In the genomic region with DNA sequence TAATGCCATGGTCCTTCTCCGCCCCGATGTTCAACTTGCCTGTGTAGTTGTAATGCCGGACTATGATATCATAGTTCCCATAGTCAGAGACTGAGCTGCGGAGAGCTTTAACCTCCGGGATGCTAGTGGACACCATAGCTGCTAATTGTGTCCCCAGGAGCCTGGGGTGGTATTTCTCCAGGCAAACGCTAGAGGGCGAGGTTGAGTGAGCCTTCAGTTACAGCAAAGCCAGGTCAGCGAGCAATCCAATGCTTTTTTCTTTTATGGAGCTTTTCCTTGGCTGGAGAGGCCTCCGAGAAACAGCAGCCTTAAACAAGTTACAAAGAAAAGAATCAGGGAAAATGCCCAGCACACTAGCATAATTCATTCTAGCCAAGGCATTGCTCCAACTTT, we compare ENCODE assay signal across 7 mouse cellular contexts. TPM values are rescaled to one million over a fixed set of nuclear protein-coding genes. Genes with fewer than 3 reads are reported as not detected.
DNase-seq lines count a peak whose midpoint lies in the region; ATAC-seq and TF ChIP-seq lines count a peak whose summit lies in the region.

No protein-coding gene starts in this region.

- no peaks in the 10 kb centered on the region for H3K27me3 ChIP-seq in embryonic facial prominence, embryonic 12.5 days
- H3K27me3 ChIP-seq in heart, adult 2 months (ENCODE audit: control insufficient read depth, insufficient read depth, low read length): no peaks in the 10 kb centered on the region
- H3K27me3 ChIP-seq in limb, embryonic 12.5 days: no peaks in the 10 kb centered on the region
- H3K27me3 ChIP-seq in midbrain, embryonic 15.5 days (replicated peaks): 0 out of 2 replicates have a peak, but pooled peaks cover 7% of the 10 kb centered on the region

- H3K9me3 ChIP-seq in embryonic facial prominence, embryonic 12.5 days: no peaks in the 10 kb centered on the region
- H3K9me3 ChIP-seq in limb, embryonic 12.5 days: no peaks in the 10 kb centered on the region
- H3K9me3 ChIP-seq in midbrain, embryonic 15.5 days: no peaks in the 10 kb centered on the region

- ATAC-seq in embryonic facial prominence, embryonic 12.5 days (ENCODE audit: insufficient number of reproducible peaks, insufficient read depth, low FRiP score, low TSS enrichment): no peak
- ATAC-seq in limb, embryonic 12.5 days (ENCODE audit: insufficient number of reproducible peaks, insufficient read depth, low FRiP score, low TSS enrichment, low read depth): no peak
- ATAC-seq in midbrain, embryonic 15.5 days (replicated peaks): no peak; the same call in 1 of the 2 replicates

- H3K4me3 ChIP-seq in embryonic facial prominence, embryonic 12.5 days: peak overlapping the region; percentile 55; the same call in 1 of the 2 replicates
- peak overlapping the region; percentile 78 for H3K4me3 ChIP-seq in heart, adult 2 months
- H3K4me3 ChIP-seq in limb, embryonic 12.5 days (replicated peaks): peak overlapping the region; percentile 56
- H3K4me3 ChIP-seq in midbrain, embryonic 15.5 days: peak overlapping the region; percentile 44

- peaks cover 10% of the 10 kb centered on the region; the same call in 1 of the 2 replicates for H3K4me1 ChIP-seq in embryonic facial prominence, embryonic 12.5 days
- peaks cover 4% of the 10 kb centered on the region for H3K4me1 ChIP-seq in heart, adult 2 months (ENCODE audit: control insufficient read depth, insufficient read depth, low read length)
- H3K4me1 ChIP-seq in limb, embryonic 12.5 days (replicated peaks): peaks cover 17% of the 10 kb centered on the region
- H3K4me1 ChIP-seq in midbrain, embryonic 15.5 days: peaks cover 22% of the 10 kb centered on the region

- no peak overlapping the region for H3K9ac ChIP-seq in embryonic facial prominence, embryonic 12.5 days
- peak overlapping the region; percentile 78 for H3K9ac ChIP-seq in heart, adult 2 months (ENCODE audit: low read depth, low read length)
- H3K9ac ChIP-seq in limb, embryonic 12.5 days (replicated peaks): no peak overlapping the region
- H3K9ac ChIP-seq in midbrain, embryonic 15.5 days: no peak overlapping the region

- H3K36me3 ChIP-seq in embryonic facial prominence, embryonic 12.5 days: no peaks in the 10 kb centered on the region
- H3K36me3 ChIP-seq in heart, adult 2 months (ENCODE audit: control insufficient read depth, insufficient read depth, low read length): peaks cover 16% of the 10 kb centered on the region
- H3K36me3 ChIP-seq in limb, embryonic 12.5 days: peaks cover 13% of the 10 kb centered on the region
- no peaks in the 10 kb centered on the region for H3K36me3 ChIP-seq in midbrain, embryonic 15.5 days (replicated peaks)

- DNase-seq in adrenal gland, postnatal 25 days: peak; percentile 68
- peak; percentile 79 to 86 for DNase-seq in heart, adult 2 months
- peak; percentile 55 to 67 for DNase-seq in kidney, adult 8-10 months
- DNase-seq in spleen, postnatal 10 days (ENCODE audit: low spot score in 2 of 2): peak; percentile 56 to 78

- no peak overlapping the region for H3K27ac ChIP-seq in embryonic facial prominence, embryonic 12.5 days
- H3K27ac ChIP-seq in heart, adult 2 months: peak overlapping the region; percentile 94
- 0 out of 2 replicates have a peak overlapping the region, but pooled peaks have one; percentile 64 for H3K27ac ChIP-seq in limb, embryonic 12.5 days
- peak overlapping the region; percentile 43; the same call in 1 of the 2 replicates for H3K27ac ChIP-seq in midbrain, embryonic 15.5 days

- 14% methylated on average over 9 of the region's 9 CpGs for WGBS in embryonic facial prominence, embryonic 12.5 days
- WGBS in heart, adult 2 months: 4% methylated on average over 9 of the region's 9 CpGs
- WGBS in limb, embryonic 12.5 days: 17% methylated on average over 9 of the region's 9 CpGs
- 11% methylated on average over 9 of the region's 9 CpGs for WGBS in midbrain, embryonic 15.5 days

- peak overlapping the region; percentile 81 for H3K4me2 ChIP-seq in embryonic facial prominence, embryonic 12.5 days (replicated peaks)
- H3K4me2 ChIP-seq in limb, embryonic 12.5 days: peak overlapping the region; percentile 69
- H3K4me2 ChIP-seq in midbrain, embryonic 15.5 days: peak overlapping the region; percentile 92

- intact Hi-C loops in heart, adult 2 months (cut with DNase I): loop anchor here (1.0 to 5.0 kb wide), 5 partner anchors 52 to 266 kb away; no protein-coding TSS in a partner anchor

- peak; percentile 61 for TF ChIP-seq POLR2A in heart, adult 2 months (IDR thresholded peaks at IDR 0.05; ENCODE audit: insufficient read depth, low read depth, low read length)

- no peaks in the 10 kb centered on the region; the same call in 1 of the 2 replicates for H3K79me2 ChIP-seq in heart, adult 2 months (replicated peaks; ENCODE audit: control insufficient read depth, insufficient read depth, low read length)

- peak; percentile 89; the same call in 1 of the 2 replicates for TF ChIP-seq EP300 in heart, adult 2 months (IDR thresholded peaks at IDR 0.05; ENCODE audit: insufficient read depth, low read depth, low read length)

- TF ChIP-seq CTCF in heart, adult 2 months (IDR thresholded peaks at IDR 0.05): no peak; the same call in 1 of the 2 replicates

RNA-seq across cellular contexts. Expression of a gene that starts 2.1 kb away (rescaled TPM):
- 15.0 and 16.0 TPM in 2 replicates for total RNA-seq in adrenal gland, postnatal 25 days (2021)
- polyA plus RNA-seq in embryonic facial prominence, embryonic 12.5 days (2016; fragmentation: Nextera tagmentation; extraction: Ambion mirVana): 17.8 and 19.8 TPM in 2 replicates
- 10 to 100 TPM; 53.8 to 72.1 TPM for total RNA-seq in heart, adult 2 months (2021)
- polyA plus RNA-seq in heart, adult 2 months (2012; rRNA removed): 67.0 and 90.6 TPM in 2 replicates
- polyA plus RNA-seq in limb, embryonic 12.5 days (2016; fragmentation: Nextera tagmentation; extraction: Ambion mirVana): 17.0 and 18.5 TPM in 2 replicates
- 27.7 TPM in 2 replicates for polyA plus RNA-seq in midbrain, embryonic 15.5 days (2015; fragmentation: Nextera tagmentation; extraction: Ambion mirVana)
